Mouse (Mus musculus) heart, adult 9 months (tissue): ENCODE results near the gene Gm17019.
"Not testable (repeated sequence)": the region's sequence is repeated elsewhere in the genome, so short reads cannot be mapped to it uniquely, and the experiment has no call there.

Experiments used
- DNase-seq, 2 experiments: peaks; one replicate each; pipeline ENCODE4 v3.0.0; 2022; ENCODE audit warnings: low spot score in 2 of 2

The Gm17019 gene

GRCm38 (mm10) chr5:14996670-14997249, 36.0 kb downstream of the Gm17019 start:
- DNase-seq: not testable (repeated sequence)

GRCm38 (mm10) chr5:14994124-14994523, 38.7 kb downstream of the Gm17019 start:
- not testable (repeated sequence) for DNase-seq

- DNase-seq: not testable (repeated sequence)
Measured at GRCm38 (mm10) chr5:14990375-14991158, 42.2 kb downstream of the Gm17019 start.

GRCm38 (mm10) chr5:14986649-14987387, 46.0 kb downstream of the Gm17019 start:
- DNase-seq: not testable (repeated sequence)
